Mouse (Mus musculus): Measurements from ENCODE around the gene Tmem45b. TPM values are rescaled to one million over a fixed set of nuclear protein-coding genes. Genes with fewer than 3 reads are reported as not detected.
"Not testable (repeated sequence)": the region's sequence is repeated elsewhere in the genome, so short reads cannot be mapped to it uniquely, and the experiment has no call there.

The Tmem45b gene
- total RNA-seq (2021) = not detected
- long read RNA-seq, experiment 1 = 0 reads
- long read RNA-seq, experiment 2, partial matches to known transcripts = 0 of 1 reads
- long read RNA-seq, experiment 2, other reads (novel, unspliced or antisense) = 1 of 1 reads

- no peak for DNase-seq (ENCODE audit: extremely low spot score in 1 of 2, low spot score in 2 of 2)
- TF ChIP-seq CTCF (IDR thresholded peaks at IDR 0.05) = no peak
- intact Hi-C loops (cut with DNase I) = no loop called here
Measured at GRCm38 (mm10) chr9:31463692-31464474, at the start of gene Tmem45b. Tmem45b (minus strand) TSS chr9:31464462.

GRCm38 (mm10) chr9:31508189-31508588, 43.9 kb upstream of the Tmem45b start:
- intact Hi-C loops (cut with DNase I) = no loop called here
- Histone ChIP-seq H3K27ac (no peak overlapping the region), H3K4me3 (no peak overlapping the region)
- no peak for DNase-seq (ENCODE audit: extremely low spot score in 1 of 2, low spot score in 2 of 2)
- TF ChIP-seq CTCF (IDR thresholded peaks at IDR 0.05) = no peak

More at GRCm38 (mm10) chr9:31463692-31464474, at the start of gene Tmem45b:
- Histone ChIP-seq H3K4me3 (no peak within 1 kb of the TSS), H3K27ac (no peak within 1 kb of the TSS)

- H3K27ac ChIP-seq; intact Hi-C loops (cut with DNase I); DNase-seq (ENCODE audit: extremely low spot score in 1 of 2, low spot score in 2 of 2); H3K4me3 ChIP-seq: not testable (repeated sequence)
Measured at GRCm38 (mm10) chr9:31501221-31501620, 37.0 kb upstream of the Tmem45b start.

GRCm38 (mm10) chr9:31463190-31463589, 1.1 kb downstream of the Tmem45b start:
- DNase-seq (ENCODE audit: extremely low spot score in 1 of 2, low spot score in 2 of 2) = no peak
- intact Hi-C loops (cut with DNase I) = no loop called here
- Histone ChIP-seq H3K27ac (no peak overlapping the region), H3K4me3 (no peak overlapping the region)
- TF ChIP-seq CTCF (IDR thresholded peaks at IDR 0.05) = no peak

- no peak overlapping the region for H3K27ac ChIP-seq
- H3K4me3 ChIP-seq = no peak overlapping the region
- no peak for DNase-seq (ENCODE audit: extremely low spot score in 1 of 2, low spot score in 2 of 2)
- intact Hi-C loops (cut with DNase I) = no loop called here
- no peak for TF ChIP-seq CTCF (IDR thresholded peaks at IDR 0.05)
Measured at GRCm38 (mm10) chr9:31454356-31454755, 9.9 kb downstream of the Tmem45b start.

- DNase-seq (ENCODE audit: extremely low spot score in 1 of 2, low spot score in 2 of 2) = no peak
- H3K27ac ChIP-seq = no peak overlapping the region
- no peak overlapping the region for H3K4me3 ChIP-seq
- no peak for TF ChIP-seq CTCF (IDR thresholded peaks at IDR 0.05)
- intact Hi-C loops (cut with DNase I) = no loop called here
Measured at GRCm38 (mm10) chr9:31452166-31452565, 12.1 kb downstream of the Tmem45b start.

GRCm38 (mm10) chr9:31449145-31449772, 15.0 kb downstream of the Tmem45b start:
- H3K4me3 ChIP-seq = no peak overlapping the region
- no peak overlapping the region for H3K27ac ChIP-seq
- intact Hi-C loops (cut with DNase I) = no loop called here
- no peak for TF ChIP-seq CTCF (IDR thresholded peaks at IDR 0.05)
- no peak for DNase-seq (ENCODE audit: extremely low spot score in 1 of 2, low spot score in 2 of 2)

GRCm38 (mm10) chr9:31444236-31444635, 20.0 kb downstream of the Tmem45b start:
- intact Hi-C loops (cut with DNase I) = no loop called here
- TF ChIP-seq CTCF (IDR thresholded peaks at IDR 0.05) = no peak
- DNase-seq (ENCODE audit: extremely low spot score in 1 of 2, low spot score in 2 of 2) = no peak
- Histone ChIP-seq H3K4me3 (no peak overlapping the region), H3K27ac (no peak overlapping the region)

GRCm38 (mm10) chr9:31441487-31441886, 22.8 kb downstream of the Tmem45b start:
- DNase-seq (ENCODE audit: extremely low spot score in 1 of 2, low spot score in 2 of 2) = no peak
- TF ChIP-seq CTCF (IDR thresholded peaks at IDR 0.05) = no peak
- Histone ChIP-seq H3K4me3 (no peak overlapping the region), H3K27ac (no peak overlapping the region)
- intact Hi-C loops (cut with DNase I) = no loop called here

- H3K4me3 ChIP-seq = no peak overlapping the region
- DNase-seq (ENCODE audit: extremely low spot score in 1 of 2, low spot score in 2 of 2) = no peak
- TF ChIP-seq CTCF (IDR thresholded peaks at IDR 0.05) = no peak
- no peak overlapping the region for H3K27ac ChIP-seq
- intact Hi-C loops (cut with DNase I) = no loop called here
Measured at GRCm38 (mm10) chr9:31440366-31440765, 23.9 kb downstream of the Tmem45b start.

GRCm38 (mm10) chr9:31439341-31439740, 24.9 kb downstream of the Tmem45b start:
- no peak for DNase-seq (ENCODE audit: extremely low spot score in 1 of 2, low spot score in 2 of 2)
- Histone ChIP-seq H3K27ac (no peak overlapping the region), H3K4me3 (no peak overlapping the region)
- TF ChIP-seq CTCF (IDR thresholded peaks at IDR 0.05) = no peak
- intact Hi-C loops (cut with DNase I) = no loop called here

- DNase-seq (ENCODE audit: extremely low spot score in 1 of 2, low spot score in 2 of 2) = no peak
- no peak for TF ChIP-seq CTCF (IDR thresholded peaks at IDR 0.05)
- Histone ChIP-seq H3K27ac (no peak overlapping the region), H3K4me3 (no peak overlapping the region)
- intact Hi-C loops (cut with DNase I) = no loop called here
Measured at GRCm38 (mm10) chr9:31438834-31439233, 25.4 kb downstream of the Tmem45b start.
